Mouse (Mus musculus): ENCODE data around the gene Cldn7. TPM values are rescaled to one million over a fixed set of nuclear protein-coding genes. Genes with fewer than 3 reads are reported as not detected.

The Cldn7 gene
- polyA plus RNA-seq, 1 experiment from 2014 or later = 196 TPM

DNA sequence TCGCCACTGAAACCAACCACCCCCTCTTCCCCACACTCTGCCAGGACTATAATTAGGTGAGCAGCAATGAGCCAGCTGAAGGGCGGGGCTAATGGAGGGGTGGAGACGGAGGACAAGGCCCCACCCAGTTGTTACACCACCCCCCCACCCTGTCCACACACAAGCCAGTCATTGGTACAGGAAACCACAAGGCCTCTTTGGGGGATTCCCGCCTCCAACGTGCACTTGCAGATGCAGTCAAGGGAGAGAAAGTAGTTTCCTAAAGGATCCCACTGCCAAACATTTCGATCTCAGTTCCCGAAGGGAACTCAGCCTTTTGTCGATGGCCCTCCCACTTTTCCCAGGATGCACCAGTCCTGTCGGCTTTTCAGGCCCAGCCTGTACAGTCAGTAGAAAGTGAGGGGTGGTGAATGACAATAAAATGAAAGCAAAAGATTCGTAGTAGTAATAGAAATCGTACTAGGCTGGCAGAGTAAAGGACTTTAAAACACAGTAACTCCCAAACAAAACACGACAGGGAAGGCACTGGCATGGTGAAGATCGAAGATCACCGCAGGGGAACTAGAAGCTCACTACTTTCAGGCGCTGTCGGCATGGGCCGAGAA, 44.8 kb upstream of the Cldn7 start:
- Histone ChIP-seq H3K4me1 (ENCODE audit: control insufficient read depth, insufficient read depth, low read length) (peaks cover 30% of the 10 kb centered on the region), H3K4me2 (replicated peaks; ENCODE audit: low read depth, low read length) (peak overlapping the region; percentile 44), H3K9me3 (ENCODE audit: control insufficient read depth, low read depth, low read length) (no peaks in the 10 kb centered on the region), H3K27ac (ENCODE audit: low read length) (peak overlapping the region; percentile 96), H3K9ac (replicated peaks; ENCODE audit: low read depth, low read length) (peak overlapping the region; percentile 97), H3K27me3 (ENCODE audit: control insufficient read depth, insufficient read depth, low read length) (no peaks in the 10 kb centered on the region), H3K36me3 (ENCODE audit: control insufficient read depth, insufficient read depth, low read length) (peaks cover 39% of the 10 kb centered on the region), H3K4me3 (ENCODE audit: low read depth, low read length) (peak overlapping the region; percentile 98)
- WGBS = 2% methylated on average over 17 of the region's 17 CpGs
- no peak for ATAC-seq (ENCODE audit: insufficient number of reproducible peaks, insufficient read depth, low FRiP score, low read depth)

DNA sequence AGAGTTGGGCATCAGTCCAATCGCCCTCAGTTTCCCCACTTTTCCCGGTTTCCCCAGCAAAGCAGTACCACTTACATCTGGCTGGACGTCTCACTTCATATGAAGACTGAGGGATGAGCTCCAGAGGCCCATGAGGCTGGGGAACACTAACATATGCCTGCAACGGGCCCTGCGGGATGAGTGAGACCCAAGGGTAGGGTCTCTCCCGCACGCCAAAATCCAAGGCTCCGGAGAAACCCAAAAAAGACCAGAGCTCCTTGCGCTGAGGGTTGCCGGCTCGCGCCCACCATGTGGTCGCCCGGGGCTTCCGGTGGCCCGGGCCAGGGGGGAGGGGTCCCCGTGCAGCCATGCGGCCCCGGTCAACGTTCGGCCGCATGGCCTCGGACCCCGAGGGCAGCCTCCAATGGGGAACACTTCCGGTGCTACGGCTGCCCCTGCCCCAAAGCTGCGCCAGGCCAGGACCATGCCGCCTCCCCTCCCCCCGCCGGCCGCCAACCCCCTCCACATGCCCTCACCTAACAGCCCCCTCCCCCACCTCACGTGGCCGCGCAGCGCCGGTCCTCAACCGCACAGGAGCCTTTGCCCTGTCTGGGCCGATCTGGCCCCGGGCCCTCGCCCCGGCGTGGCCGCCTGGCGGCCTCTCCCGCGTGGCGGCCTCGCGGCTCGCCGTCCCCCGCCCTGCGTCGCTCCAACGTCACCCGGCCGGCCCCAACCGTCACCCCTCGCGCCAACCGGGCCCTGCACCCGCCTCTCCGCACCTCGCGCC, 44.1 kb upstream of the Cldn7 start:
- under 1% methylated on average over 60 of the region's 65 CpGs for WGBS
- Histone ChIP-seq H3K27me3 (ENCODE audit: control insufficient read depth, insufficient read depth, low read length) (no peaks in the 10 kb centered on the region), H3K27ac (ENCODE audit: low read length) (peak overlapping the region; percentile 96), H3K4me3 (ENCODE audit: low read depth, low read length) (peak overlapping the region; percentile 98), H3K4me1 (ENCODE audit: control insufficient read depth, insufficient read depth, low read length) (peaks cover 25% of the 10 kb centered on the region), H3K36me3 (ENCODE audit: control insufficient read depth, insufficient read depth, low read length) (peaks cover 33% of the 10 kb centered on the region), H3K9ac (replicated peaks; ENCODE audit: low read depth, low read length) (peak overlapping the region; percentile 97), H3K4me2 (replicated peaks; ENCODE audit: low read depth, low read length) (peak overlapping the region; percentile 44), H3K9me3 (ENCODE audit: control insufficient read depth, low read depth, low read length) (no peaks in the 10 kb centered on the region)
- peak; percentile 14 for ATAC-seq (ENCODE audit: insufficient number of reproducible peaks, insufficient read depth, low FRiP score, low read depth)

DNA sequence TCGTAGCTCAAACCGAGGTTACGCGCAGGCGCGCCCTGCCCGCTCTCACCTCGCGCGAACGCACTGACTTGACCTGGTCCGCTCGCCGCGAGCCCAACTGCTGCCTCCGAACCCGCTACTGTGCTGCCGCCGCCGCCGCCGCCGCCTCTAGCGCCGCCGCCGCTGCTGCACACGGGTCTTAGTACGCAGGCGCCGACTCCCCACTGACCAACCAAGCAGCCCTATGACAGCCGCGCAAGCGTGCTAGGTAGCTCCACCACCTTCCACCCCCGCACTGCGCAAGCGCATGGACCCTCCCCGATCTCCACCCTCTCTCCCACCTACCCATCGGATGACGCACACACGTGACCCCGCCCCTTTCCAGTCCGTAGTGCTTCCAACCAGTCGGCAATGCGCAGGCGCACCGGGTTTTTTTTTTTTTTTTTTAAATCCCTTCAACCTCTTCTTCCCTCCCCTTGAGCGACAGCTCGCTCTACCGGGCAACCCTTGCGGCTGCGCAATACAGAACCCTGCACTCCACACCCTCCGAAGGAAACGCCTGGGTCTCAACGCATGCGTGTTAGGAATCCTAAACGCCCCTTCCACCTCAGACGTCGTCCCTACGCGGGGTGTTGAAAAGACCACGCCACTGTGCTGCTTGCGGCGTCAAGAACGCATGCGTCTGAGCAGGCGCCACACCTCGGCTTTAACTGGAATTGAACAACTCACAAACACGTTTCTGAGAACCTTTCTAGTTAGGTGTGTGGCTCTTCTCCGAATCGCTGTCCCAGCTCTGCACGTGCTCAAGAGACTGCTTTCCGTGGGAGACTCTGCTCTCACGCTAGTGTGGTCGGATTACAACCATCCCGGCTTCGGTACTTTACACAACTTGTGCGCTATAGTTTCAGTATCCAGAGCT, 43.2 kb upstream of the Cldn7 start, which contains the start of gene Eif5a:
Gene Eif5a, minus strand, starts transcription at position 845 of the 898 bp plus-strand sequence.
- WGBS = under 1% methylated on average over 70 of the region's 78 CpGs
- Histone ChIP-seq H3K4me1 (ENCODE audit: control insufficient read depth, insufficient read depth, low read length) (peaks cover 16% of the 10 kb centered on the region), H3K4me2 (replicated peaks; ENCODE audit: low read depth, low read length) (peak within 1 kb of the TSS; percentile 50), H3K27ac (ENCODE audit: low read length) (peak within 1 kb of the TSS; percentile 99), H3K36me3 (ENCODE audit: control insufficient read depth, insufficient read depth, low read length) (peaks cover 23% of the 10 kb centered on the region), H3K4me3 (ENCODE audit: low read depth, low read length) (peak within 1 kb of the TSS; percentile 98), H3K9ac (replicated peaks; ENCODE audit: low read depth, low read length) (peak within 1 kb of the TSS; percentile 97), H3K27me3 (ENCODE audit: control insufficient read depth, insufficient read depth, low read length) (no peaks in the 10 kb centered on the region), H3K9me3 (ENCODE audit: control insufficient read depth, low read depth, low read length) (no peaks in the 10 kb centered on the region)
- peak; percentile 95 for ATAC-seq (ENCODE audit: insufficient number of reproducible peaks, insufficient read depth, low FRiP score, low read depth)

DNA sequence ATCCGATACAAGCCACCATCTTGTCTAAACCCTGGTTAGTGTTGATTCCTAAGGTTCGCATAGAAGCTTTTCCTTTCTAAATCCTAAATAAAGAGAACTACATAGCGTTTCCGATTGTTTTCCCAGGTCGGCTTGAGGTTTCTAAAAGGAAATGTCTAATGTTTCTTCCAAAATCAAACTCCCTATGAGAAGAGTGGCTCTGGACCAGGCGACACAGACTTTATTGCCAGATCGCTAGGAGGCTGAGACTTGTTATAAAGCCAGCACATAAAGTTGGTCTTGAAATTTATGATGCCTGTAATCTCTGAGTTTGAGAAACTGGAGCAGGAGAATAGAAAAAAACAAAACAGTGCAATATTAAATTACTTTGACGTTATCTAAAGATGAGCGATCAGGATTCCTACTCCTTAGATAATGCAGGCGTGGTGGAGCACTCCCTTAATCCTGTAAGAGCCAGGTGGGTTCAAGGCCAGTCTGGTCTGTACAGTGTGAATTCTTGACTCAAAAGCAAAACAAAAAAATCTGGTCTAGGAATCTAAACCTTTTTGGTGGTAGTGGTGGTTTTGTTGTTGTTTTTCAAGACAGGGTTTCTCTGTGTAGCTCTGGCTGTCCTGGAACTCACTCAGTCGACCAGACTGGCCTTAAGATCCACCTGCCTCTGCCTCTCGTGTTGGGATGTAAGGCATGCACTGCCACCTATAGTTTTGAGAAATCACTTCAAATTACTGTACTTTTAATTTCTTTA, 42.4 kb upstream of the Cldn7 start:
- H3K27me3 ChIP-seq (ENCODE audit: control insufficient read depth, insufficient read depth, low read length) = no peaks in the 10 kb centered on the region
- H3K9ac ChIP-seq (replicated peaks; ENCODE audit: low read depth, low read length) = peak overlapping the region; percentile 60
- peak overlapping the region; percentile 50 for H3K4me2 ChIP-seq (replicated peaks; ENCODE audit: low read depth, low read length)
- peak overlapping the region; percentile 98 for H3K4me3 ChIP-seq (ENCODE audit: low read depth, low read length)
- H3K27ac ChIP-seq (ENCODE audit: low read length) = peak overlapping the region; percentile 99
- peaks cover 20% of the 10 kb centered on the region for H3K36me3 ChIP-seq (ENCODE audit: control insufficient read depth, insufficient read depth, low read length)
- 3% methylated on average over 12 of the region's 12 CpGs for WGBS
- H3K9me3 ChIP-seq (ENCODE audit: control insufficient read depth, low read depth, low read length) = no peaks in the 10 kb centered on the region
- no peak for ATAC-seq (ENCODE audit: insufficient number of reproducible peaks, insufficient read depth, low FRiP score, low read depth)
- H3K4me1 ChIP-seq (ENCODE audit: control insufficient read depth, insufficient read depth, low read length) = peaks cover 16% of the 10 kb centered on the region

DNA sequence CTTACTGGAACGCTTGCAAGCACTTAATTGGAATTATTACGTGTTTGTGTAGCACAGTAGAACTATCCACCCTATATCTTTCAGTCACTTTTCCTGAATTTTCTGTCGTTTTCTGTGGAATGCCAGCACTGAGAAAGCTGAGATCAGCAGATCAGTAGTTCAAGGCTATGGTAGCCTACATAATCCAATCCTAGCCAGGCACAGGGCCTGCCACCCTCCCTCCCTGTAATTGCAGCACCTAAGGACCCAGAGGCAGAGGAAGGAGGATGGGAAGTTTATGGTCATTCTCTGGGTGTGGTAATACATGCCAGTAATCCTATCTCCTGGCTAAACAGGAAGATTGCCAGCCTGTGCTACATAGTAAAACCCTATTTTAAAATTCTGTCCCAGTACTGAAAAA, 41.8 kb upstream of the Cldn7 start:
- no peak overlapping the region for H3K4me3 ChIP-seq (ENCODE audit: low read depth, low read length)
- peak overlapping the region; percentile 99; the same call in 1 of the 2 replicates for H3K27ac ChIP-seq (ENCODE audit: low read length)
- H3K9me3 ChIP-seq (ENCODE audit: control insufficient read depth, low read depth, low read length) = no peaks in the 10 kb centered on the region
- H3K9ac ChIP-seq (replicated peaks; ENCODE audit: low read depth, low read length) = no peak overlapping the region; the same call in 1 of the 2 replicates
- no peaks in the 10 kb centered on the region for H3K27me3 ChIP-seq (ENCODE audit: control insufficient read depth, insufficient read depth, low read length)
- peaks cover 14% of the 10 kb centered on the region for H3K36me3 ChIP-seq (ENCODE audit: control insufficient read depth, insufficient read depth, low read length)
- no peak for ATAC-seq (ENCODE audit: insufficient number of reproducible peaks, insufficient read depth, low FRiP score, low read depth)
- 63% methylated on average over 3 of the region's 3 CpGs for WGBS
- H3K4me2 ChIP-seq (replicated peaks; ENCODE audit: low read depth, low read length) = peak overlapping the region; percentile 50; the same call in 1 of the 2 replicates
- peaks cover 16% of the 10 kb centered on the region for H3K4me1 ChIP-seq (ENCODE audit: control insufficient read depth, insufficient read depth, low read length)

DNA sequence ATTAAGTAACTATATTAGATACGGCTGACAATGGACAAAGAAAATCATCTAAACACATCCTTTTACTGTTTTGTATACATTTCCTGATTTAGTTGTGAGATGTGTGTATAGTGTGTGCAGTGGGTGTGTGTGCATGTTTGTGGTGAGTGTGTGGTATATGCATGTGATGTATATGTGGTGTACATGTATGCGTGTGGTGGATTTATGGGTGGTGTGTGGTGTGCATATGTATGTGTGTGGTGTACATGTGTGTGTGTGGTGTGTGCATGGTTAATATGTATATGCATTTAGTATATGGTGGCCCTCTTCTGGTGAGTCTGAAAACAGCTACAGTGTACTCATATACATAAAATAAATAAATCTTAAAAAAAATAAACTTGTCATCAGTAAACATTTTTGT, 37.1 kb upstream of the Cldn7 start:
- peaks cover 4% of the 10 kb centered on the region for H3K4me1 ChIP-seq (ENCODE audit: control insufficient read depth, insufficient read depth, low read length)
- 0 out of 2 replicates have a peak, but pooled peaks have one; percentile 28 for ATAC-seq (ENCODE audit: insufficient number of reproducible peaks, insufficient read depth, low FRiP score, low read depth)
- no peaks in the 10 kb centered on the region for H3K9me3 ChIP-seq (ENCODE audit: control insufficient read depth, low read depth, low read length)
- H3K27ac ChIP-seq (ENCODE audit: low read length) = no peak overlapping the region
- H3K4me2 ChIP-seq (replicated peaks; ENCODE audit: low read depth, low read length) = no peak overlapping the region
- no peaks in the 10 kb centered on the region for H3K36me3 ChIP-seq (ENCODE audit: control insufficient read depth, insufficient read depth, low read length)
- no peak overlapping the region for H3K9ac ChIP-seq (replicated peaks; ENCODE audit: low read depth, low read length)
- H3K4me3 ChIP-seq (ENCODE audit: low read depth, low read length) = no peak overlapping the region
- H3K27me3 ChIP-seq (ENCODE audit: control insufficient read depth, insufficient read depth, low read length) = no peaks in the 10 kb centered on the region
- 97% methylated on average over 2 of the region's 2 CpGs for WGBS

DNA sequence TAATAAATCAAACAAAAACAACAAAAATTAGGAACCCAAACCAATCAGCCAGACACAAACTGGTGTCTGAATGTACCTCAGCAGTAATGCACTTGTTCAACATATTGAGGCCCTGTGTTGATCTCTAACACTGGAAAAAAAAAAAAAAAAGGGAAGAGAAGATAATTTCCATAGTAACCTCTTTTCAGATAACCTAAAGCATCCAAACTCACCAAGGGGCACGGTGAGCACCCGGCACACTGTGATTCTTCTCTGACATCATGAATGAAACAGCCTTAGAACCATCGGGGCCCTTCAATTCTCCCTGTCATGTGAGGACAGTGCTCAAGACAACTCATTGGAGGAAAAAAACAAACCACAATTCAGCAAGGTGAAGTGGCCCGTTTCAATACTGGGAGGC, 34.9 kb upstream of the Cldn7 start:
- Histone ChIP-seq H3K4me1 (ENCODE audit: control insufficient read depth, insufficient read depth, low read length) (0 out of 2 replicates have a peak, but pooled peaks cover 4% of the 10 kb centered on the region), H3K4me3 (ENCODE audit: low read depth, low read length) (no peak overlapping the region), H3K9ac (replicated peaks; ENCODE audit: low read depth, low read length) (no peak overlapping the region), H3K27ac (ENCODE audit: low read length) (no peak overlapping the region), H3K27me3 (ENCODE audit: control insufficient read depth, insufficient read depth, low read length) (no peaks in the 10 kb centered on the region), H3K36me3 (ENCODE audit: control insufficient read depth, insufficient read depth, low read length) (no peaks in the 10 kb centered on the region), H3K9me3 (ENCODE audit: control insufficient read depth, low read depth, low read length) (no peaks in the 10 kb centered on the region), H3K4me2 (replicated peaks; ENCODE audit: low read depth, low read length) (no peak overlapping the region)
- WGBS = 39% methylated on average over 4 of the region's 4 CpGs
- no peak for ATAC-seq (ENCODE audit: insufficient number of reproducible peaks, insufficient read depth, low FRiP score, low read depth)
